ENCODE assay signal across 15 mouse cellular contexts in the genomic region with DNA sequence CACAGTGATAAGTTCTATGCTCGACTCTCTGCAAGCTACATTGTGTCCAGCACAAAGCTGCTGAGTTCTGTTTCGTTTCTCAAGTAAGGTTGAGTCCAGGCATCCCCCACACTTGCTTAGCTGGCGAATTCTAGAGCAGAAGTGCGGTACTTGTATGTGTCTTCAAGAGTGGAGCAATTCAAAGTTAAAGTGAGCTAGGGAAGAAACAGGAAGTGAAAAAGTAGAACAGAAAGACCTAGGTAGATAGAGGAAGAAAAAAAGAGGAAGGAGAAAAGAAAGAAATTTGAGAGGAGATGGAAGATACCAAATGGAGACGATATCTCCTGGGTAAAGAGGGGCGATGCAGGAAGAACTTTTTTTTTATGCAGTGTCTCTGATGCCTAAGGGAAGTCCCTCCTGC. TPM values are rescaled to one million over a fixed set of nuclear protein-coding genes. Genes with fewer than 3 reads are reported as not detected.
DNase-seq lines count a peak whose midpoint lies in the region; ATAC-seq lines count a peak whose summit lies in the region.
"Had no signal": no experiment of that assay in that cellular context is flagged by ENCODE, and none has a peak within 500 bp of the region (broad histone marks: within the 10 kb centered on the region; RNA-seq: fewer than 3 reads in every experiment).

No protein-coding gene starts in this region.

- H3K4me3 ChIP-seq in intestine, embryonic 16.5 days (ENCODE audit: low read length) = no peak overlapping the region
- H3K4me3 ChIP-seq: embryonic facial prominence, embryonic 10.5 days; heart, embryonic 13.5 days; limb, embryonic 13.5 days; midbrain, embryonic 12.5 days; neural tube, embryonic 12.5 days had no signal

- H3K36me3 ChIP-seq in intestine, embryonic 16.5 days (ENCODE audit: control insufficient read depth, insufficient read depth, low read length) = no peaks in the 10 kb centered on the region
- H3K36me3 ChIP-seq: embryonic facial prominence, embryonic 10.5 days; heart, embryonic 13.5 days; limb, embryonic 13.5 days; midbrain, embryonic 12.5 days; neural tube, embryonic 12.5 days had no signal

- H3K27ac ChIP-seq in intestine, embryonic 16.5 days (ENCODE audit: low read length) = no peak overlapping the region
- H3K27ac ChIP-seq: embryonic facial prominence, embryonic 10.5 days; heart, embryonic 13.5 days; limb, embryonic 13.5 days; midbrain, embryonic 12.5 days; neural tube, embryonic 12.5 days had no signal

- H3K4me1 ChIP-seq in intestine, embryonic 16.5 days (ENCODE audit: control insufficient read depth, insufficient read depth, low read length) = no peaks in the 10 kb centered on the region
- H3K4me1 ChIP-seq: embryonic facial prominence, embryonic 10.5 days; midbrain, embryonic 12.5 days; neural tube, embryonic 12.5 days had no signal

- H3K4me2 ChIP-seq in intestine, embryonic 16.5 days (ENCODE audit: low read depth, low read length) = no peak overlapping the region
- H3K4me2 ChIP-seq: heart, embryonic 13.5 days; limb, embryonic 13.5 days; midbrain, embryonic 12.5 days; neural tube, embryonic 12.5 days had no signal

- peak; percentile 76 for ATAC-seq in megakaryocyte, adult 5-6 weeks (ENCODE audit: poor library complexity, severe bottlenecking)
- ATAC-seq in intestine, embryonic 16.5 days = no peak

- H3K9me3 ChIP-seq in intestine, embryonic 16.5 days (ENCODE audit: control insufficient read depth, low read length) = no peaks in the 10 kb centered on the region
- H3K9me3 ChIP-seq: embryonic facial prominence, embryonic 10.5 days; heart, embryonic 13.5 days; limb, embryonic 13.5 days; midbrain, embryonic 12.5 days; neural tube, embryonic 12.5 days had no signal

- WGBS in intestine, embryonic 16.5 days = 83% methylated on average over 6 of the region's 6 CpGs

- no peaks in the 10 kb centered on the region for H3K27me3 ChIP-seq in intestine, embryonic 16.5 days (replicated peaks; ENCODE audit: control insufficient read depth, insufficient read depth, low read length)
- H3K27me3 ChIP-seq: heart, embryonic 13.5 days; limb, embryonic 13.5 days; midbrain, embryonic 12.5 days; neural tube, embryonic 12.5 days had no signal

- H3K9ac ChIP-seq in intestine, embryonic 16.5 days (ENCODE audit: low read depth, low read length) = no peak overlapping the region
- H3K9ac ChIP-seq: heart, embryonic 13.5 days; limb, embryonic 13.5 days; midbrain, embryonic 12.5 days; neural tube, embryonic 12.5 days had no signal

- peak; percentile 49 for DNase-seq in layer of hippocampus, adult 11-12 months (ENCODE audit: low spot score)
- no peak for DNase-seq in layer of hippocampus, postnatal 14 days (ENCODE audit: low spot score in 2 of 2)
- DNase-seq in A20 (ENCODE audit: low read depth, low spot score) = peak; percentile 76
- peak; percentile 49 to 51 for DNase-seq in B cell, adult 2 months
- no peak for DNase-seq in adrenal gland, postnatal 14 days
- DNase-seq: cerebellum, adult 9-10 months; layer of hippocampus, postnatal 36 days; retina, postnatal 1 day had no signal

RNA-seq across cellular contexts. Expression of a gene that starts 51.4 kb away (rescaled TPM):
- total RNA-seq in layer of hippocampus, postnatal 14 days (2021) = 100 to 1,000 TPM; 208 to 214 TPM
- 25.0 and 31.1 TPM in 2 replicates for total RNA-seq in megakaryocyte, adult 5-6 weeks (2015)
- 24.1 and 33.8 TPM in 2 replicates for total RNA-seq in megakaryocyte, adult 5-6 weeks (2017)
- total RNA-seq in adrenal gland, postnatal 14 days (2021) = 83.8 and 85.5 TPM in 2 replicates
- polyA plus RNA-seq in intestine, embryonic 16.5 days (2015; fragmentation: Nextera tagmentation; extraction: Ambion mirVana) = 42.8 and 45.1 TPM in 2 replicates

Comparison
In these comparisons a context has a peak if more than half of its experiments do, and no peak if none do; other contexts are left out.
1. DNase-seq: peak in layer of hippocampus, adult 11-12 months (single experiment), A20 (single experiment) and B cell, adult 2 months (2 of 2); none in layer of hippocampus, postnatal 14 days (0 of 2) and adrenal gland, postnatal 14 days (single experiment).